Mouse (Mus musculus) thymus, adult 2 months (tissue): Measurements from ENCODE around the gene Elf1. TPM values are rescaled to one million over a fixed set of nuclear protein-coding genes. Genes with fewer than 3 reads are reported as not detected.

Experiments
- DNase-seq: peaks from one replicate; pipeline ENCODE4 v3.0.0; 2021
- H3K27ac ChIP-seq: fragments of 200-500 bp; 2 replicates; pipeline ENCODE4 v1.5.1; 2012; ENCODE audit warnings: low read length, control low read depth; ENCODE audit not compliant: control insufficient read depth, insufficient read depth
- H3K27me3 ChIP-seq: fragments of 200-500 bp; 2 replicates; pipeline ENCODE4 v1.6.1; 2012; ENCODE audit warnings: mild to moderate bottlenecking, low read length, moderate library complexity, mixed read lengths; ENCODE audit not compliant: control insufficient read depth, insufficient read depth
- H3K36me3 ChIP-seq: fragments of 200-500 bp; 2 replicates; pipeline ENCODE4 v1.6.1; 2012; ENCODE audit warnings: mild to moderate bottlenecking, low read length, moderate library complexity; ENCODE audit not compliant: control insufficient read depth, insufficient read depth
- H3K4me1 ChIP-seq: fragments of 200-500 bp; replicated peaks from 2 replicates; pipeline ENCODE4 v1.6.1; 2012; ENCODE audit warnings: low read length; ENCODE audit not compliant: control insufficient read depth, insufficient read depth
- H3K4me3 ChIP-seq: fragments of 200-500 bp; 2 replicates; pipeline ENCODE4 v1.5.1; 2012; ENCODE audit warnings: mild to moderate bottlenecking, low read length, control low read depth, moderate library complexity; ENCODE audit not compliant: control insufficient read depth, insufficient read depth
- CTCF ChIP-seq: fragments of 200-500 bp; IDR thresholded peaks from 2 replicates; pipeline ENCODE4 v1.5.1; 2012; ENCODE audit warnings: mild to moderate bottlenecking, control low read depth, low read length, moderate library complexity, borderline replicate concordance; ENCODE audit not compliant: control insufficient read depth, poor library complexity, insufficient read depth; ENCODE audit errors: extremely low read depth
- POLR2A ChIP-seq: fragments of 200-500 bp; IDR thresholded peaks from 2 replicates; pipeline ENCODE4 v1.6.1; 2012; ENCODE audit warnings: mild to moderate bottlenecking, low read length, control low read depth, moderate library complexity; ENCODE audit not compliant: control insufficient read depth, poor library complexity, insufficient read depth; ENCODE audit errors: extremely low read depth
- WGBS: fragments of 180-500 bp; shearing (Covaris S2); methylation state at CpG from one replicate; pipeline ENCODE4 v1.1.7; 2018; 5-methylcytosine and 5-hydroxymethylcytosine counted together
- polyA plus RNA-seq: library from polyadenylated mRNA; depleted of rRNA; stranded (reverse); fragments of >200 nt; gene quantifications from 2 replicates; pipeline ENCODE4 v1.2.3, GENCODE M21; 2012

Gene Elf1
- polyA plus RNA-seq, 1 experiment = 71.4 TPM

GRCm38 (mm10) chr14:79504246-79505006, 23.4 kb downstream of the Elf1 start:
- no peak for TF ChIP-seq CTCF
- TF ChIP-seq POLR2A = no peak
- H3K27ac ChIP-seq = no peak overlapping the region
- H3K4me3 ChIP-seq = no peak overlapping the region
- peaks cover 8% of the 10 kb centered on the region for H3K4me1 ChIP-seq
- WGBS = 97% methylated on average over 7 of the region's 7 CpGs
- H3K36me3 ChIP-seq = no peaks in the 10 kb centered on the region
- no peaks in the 10 kb centered on the region for H3K27me3 ChIP-seq
- DNase-seq = no peak

GRCm38 (mm10) chr14:79506207-79506606, 25.2 kb downstream of the Elf1 start:
- no peak for DNase-seq
- Histone ChIP-seq H3K27me3 (no peaks in the 10 kb centered on the region), H3K27ac (no peak overlapping the region), H3K36me3 (no peaks in the 10 kb centered on the region), H3K4me3 (no peak overlapping the region), H3K4me1 (peaks cover 8% of the 10 kb centered on the region)
- WGBS = 94% methylated on average over 9 of the region's 9 CpGs
- TF ChIP-seq CTCF (no peak), POLR2A (no peak)

DNA sequence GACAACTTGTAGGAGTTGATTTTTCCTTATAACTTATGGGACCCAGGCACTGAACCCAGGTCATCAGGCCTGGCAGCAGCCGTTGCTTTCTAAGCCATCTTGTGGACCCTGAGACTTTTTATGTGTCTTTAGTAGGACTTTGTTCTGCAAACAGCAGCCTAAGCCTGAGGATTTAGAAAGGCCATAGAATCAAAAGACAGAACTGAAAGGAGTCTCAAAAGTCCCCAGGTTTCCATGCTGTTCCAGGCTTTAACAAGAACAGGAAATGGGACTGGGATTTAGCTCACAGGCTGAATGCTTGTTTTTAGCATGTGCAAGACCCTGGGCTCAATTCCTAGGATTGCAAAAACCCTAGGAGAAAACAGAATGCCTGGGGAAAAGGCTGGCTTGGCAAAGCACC, 26.9 kb downstream of the Elf1 start:
- no peaks in the 10 kb centered on the region for H3K27me3 ChIP-seq
- 95% methylated on average over 1 of the region's 1 CpGs for WGBS
- DNase-seq = no peak
- no peak overlapping the region for H3K27ac ChIP-seq
- TF ChIP-seq CTCF (no peak), POLR2A (no peak)
- no peak overlapping the region for H3K4me3 ChIP-seq
- H3K4me1 ChIP-seq = peaks cover 8% of the 10 kb centered on the region
- no peaks in the 10 kb centered on the region for H3K36me3 ChIP-seq

DNA sequence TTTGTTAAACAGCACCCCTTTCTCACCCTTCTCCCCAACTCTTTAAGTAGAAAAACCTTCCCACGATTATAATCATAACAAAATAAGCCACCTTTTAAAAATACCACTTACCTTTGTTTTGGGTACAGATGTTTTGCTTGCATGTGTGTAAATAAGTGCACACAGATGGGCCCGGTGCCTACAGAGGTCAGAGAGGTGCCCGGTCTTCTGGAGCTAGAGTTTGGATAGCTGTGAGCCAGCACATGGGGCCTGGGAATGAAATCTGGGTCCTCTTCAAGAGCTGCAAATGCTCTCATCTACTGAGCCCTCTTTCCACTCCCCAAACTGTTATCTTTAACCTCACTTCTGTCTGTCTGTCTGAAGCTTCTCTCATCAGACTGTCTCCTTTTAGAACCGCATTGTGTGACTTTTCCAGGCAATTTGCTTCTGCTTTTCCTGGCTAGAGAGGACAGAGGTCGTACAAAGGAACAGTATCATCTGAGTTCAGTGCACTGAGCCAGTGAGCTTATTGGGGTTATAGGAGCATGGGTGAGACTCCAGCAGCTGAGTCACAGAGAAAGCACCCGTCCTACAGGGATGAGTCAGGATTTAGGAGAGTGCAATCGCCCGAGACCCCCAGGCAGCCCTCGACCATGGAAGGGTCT, 27.8 kb downstream of the Elf1 start:
- Histone ChIP-seq H3K4me3 (no peak overlapping the region), H3K4me1 (peaks cover 3% of the 10 kb centered on the region), H3K27me3 (no peaks in the 10 kb centered on the region), H3K36me3 (no peaks in the 10 kb centered on the region), H3K27ac (no peak overlapping the region)
- no peak for DNase-seq
- TF ChIP-seq POLR2A (no peak), CTCF (no peak)
- 93% methylated on average over 9 of the region's 9 CpGs for WGBS

DNA sequence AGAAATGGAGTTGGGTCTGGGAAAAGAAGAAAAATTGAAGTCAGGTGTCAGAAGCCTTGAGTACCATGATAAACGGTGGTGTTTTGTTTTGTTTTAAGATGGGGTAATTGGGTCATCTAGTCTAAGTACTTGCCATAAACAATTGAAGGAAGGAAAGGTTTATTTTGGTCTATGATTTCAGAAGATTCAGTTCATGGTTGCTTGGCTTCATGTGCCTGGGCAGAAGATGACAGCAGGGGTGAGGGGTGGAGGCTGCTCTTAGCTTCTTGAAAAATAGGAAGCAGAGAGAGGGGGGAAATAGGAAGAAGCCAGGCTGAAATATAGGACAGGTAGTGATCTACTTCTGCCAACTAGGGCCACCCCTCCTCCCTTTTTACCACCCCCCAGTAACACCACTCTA, 30.5 kb downstream of the Elf1 start:
- no peak overlapping the region for H3K4me3 ChIP-seq
- no peaks in the 10 kb centered on the region for H3K36me3 ChIP-seq
- no peak overlapping the region for H3K27ac ChIP-seq
- no peak for TF ChIP-seq POLR2A
- TF ChIP-seq CTCF = no peak
- 0 out of 2 replicates have a peak, but pooled peaks cover 2% of the 10 kb centered on the region for H3K4me1 ChIP-seq
- WGBS = 82% methylated on average over 1 of the region's 1 CpGs
- no peaks in the 10 kb centered on the region for H3K27me3 ChIP-seq
- no peak for DNase-seq

GRCm38 (mm10) chr14:79513951-79514350, 33.0 kb downstream of the Elf1 start:
- Histone ChIP-seq H3K36me3 (no peaks in the 10 kb centered on the region), H3K4me3 (no peak overlapping the region), H3K27ac (no peak overlapping the region), H3K27me3 (no peaks in the 10 kb centered on the region), H3K4me1 (0 out of 2 replicates have a peak, but pooled peaks cover 2% of the 10 kb centered on the region)
- DNase-seq = peak; percentile 47
- 91% methylated on average over 2 of the region's 2 CpGs for WGBS
- TF ChIP-seq POLR2A (no peak), CTCF (no peak)

DNA sequence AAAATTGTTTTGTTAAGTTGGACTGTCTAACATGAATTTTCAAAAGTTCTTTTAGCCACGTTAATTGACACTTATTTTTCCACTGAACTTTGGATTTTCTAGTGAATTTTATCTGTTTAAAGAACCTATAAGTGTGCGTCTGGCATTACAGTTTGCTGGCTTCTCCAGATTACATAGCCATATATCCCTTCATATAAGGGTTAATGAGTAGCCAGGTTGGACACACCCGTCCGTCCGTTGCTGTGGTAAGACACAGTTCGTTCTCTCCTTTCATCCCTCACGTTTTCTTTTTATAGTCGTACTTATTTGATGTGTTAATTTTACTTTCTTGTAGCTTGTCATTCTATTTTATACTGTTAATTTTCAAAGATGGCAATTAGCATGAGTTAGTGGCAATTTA, 34.1 kb downstream of the Elf1 start:
- TF ChIP-seq CTCF (no peak), POLR2A (no peak)
- Histone ChIP-seq H3K4me3 (peak overlapping the region; percentile 32; the same call in 1 of the 2 replicates), H3K4me1 (0 out of 2 replicates have a peak, but pooled peaks cover 2% of the 10 kb centered on the region), H3K27ac (peak overlapping the region; percentile 86), H3K27me3 (no peaks in the 10 kb centered on the region), H3K36me3 (no peaks in the 10 kb centered on the region)
- WGBS = 15% methylated on average over 8 of the region's 8 CpGs
- DNase-seq = no peak
